Mouse (Mus musculus): ENCODE measurements around the gene Klf12. TPM values are rescaled to one million over a fixed set of nuclear protein-coding genes. Genes with fewer than 3 reads are reported as not detected.

Gene Klf12
- polyA plus RNA-seq (2017; shearing (Covaris generic)): 1.7 TPM

DNA sequence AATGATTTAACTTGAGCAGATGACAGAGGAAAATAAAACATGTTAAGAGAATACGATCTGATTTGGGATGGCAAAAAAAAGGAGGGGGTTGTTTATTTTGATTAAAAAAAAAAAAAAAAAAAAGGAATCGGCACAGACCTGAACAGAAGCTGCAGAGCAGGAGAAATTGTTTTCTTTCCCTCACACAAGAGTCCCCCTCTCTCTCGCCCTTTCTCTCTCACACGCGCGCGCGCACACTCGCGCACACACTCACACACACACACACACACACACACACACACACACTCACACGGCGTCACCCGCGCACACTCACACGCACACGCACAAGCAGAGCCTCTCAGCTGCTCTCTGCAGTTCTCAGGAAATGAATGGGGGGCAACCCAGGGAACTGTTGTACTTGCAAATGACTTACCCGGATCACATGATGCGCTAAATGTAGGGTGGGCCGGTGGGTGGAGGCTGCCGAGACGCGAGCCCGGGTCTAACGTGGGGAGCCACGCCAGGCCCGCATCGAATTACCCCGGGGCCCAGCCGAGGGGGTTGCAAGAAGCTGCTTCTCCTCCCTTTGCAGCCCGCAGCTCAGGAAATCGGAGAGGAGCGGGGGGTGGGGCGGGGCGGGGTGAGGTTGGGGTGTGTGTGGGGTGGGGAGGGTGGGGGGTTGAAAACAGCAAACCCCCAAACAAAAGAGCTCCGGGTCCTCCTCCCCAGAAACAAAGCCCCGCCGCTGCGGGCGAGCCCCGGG lies at the start of gene Klf12:
TSS of gene Klf12 (minus strand) at position 561 of the 742 bp plus-strand sequence.

All from CD4-positive, CD25-positive, alpha-beta regulatory T cell (primary cell).